Mouse (Mus musculus): ENCODE data around the gene Fuom.

GRCm38 (mm10) chr7:140125278-140126021 is 23.2 kb upstream of the Fuom start:
- TF ChIP-seq CTCF (conservative IDR thresholded peaks at IDR 0.05; ENCODE audit: low read length) (no peak), POU5F1 (IDR thresholded peaks at IDR 0.05; ENCODE audit: borderline replicate concordance, low read length) (no peak), NANOG (IDR thresholded peaks at IDR 0.05; ENCODE audit: borderline replicate concordance, low read length) (no peak)

Data from E14TG2a.4 (cell line).